Mouse (Mus musculus) kidney, embryonic 14.5 days (tissue): ENCODE data around the gene Mcm2. TPM values are rescaled to one million over a fixed set of nuclear protein-coding genes. Genes with fewer than 3 reads are reported as not detected.

Experiments
- ATAC-seq: fragments of 200-750 bp; cut with Nextera tagmentation; 2 replicates; pipeline ENCODE4 v1.8.0; 2017; ENCODE audit warnings: moderate number of reproducible peaks, mild to moderate bottlenecking, moderate TSS enrichment, moderate library complexity; ENCODE audit not compliant: low FRiP score, low TSS enrichment
- H3K27ac ChIP-seq: fragments of 300-500 bp; sonication (generic); 2 replicates; pipeline ENCODE4 v1.5.1; 2014; ENCODE audit warnings: low read depth, mild to moderate bottlenecking, low read length, moderate library complexity, mixed read lengths
- H3K27me3 ChIP-seq: fragments of 300-500 bp; sonication (generic); 2 replicates; pipeline ENCODE4 v1.6.1; 2014; ENCODE audit warnings: mild to moderate bottlenecking, low read length; ENCODE audit not compliant: control insufficient read depth, insufficient read depth
- H3K36me3 ChIP-seq: fragments of 300-500 bp; sonication (generic); 2 replicates; pipeline ENCODE4 v1.6.1; 2014; ENCODE audit warnings: low read length, mixed read lengths; ENCODE audit not compliant: control insufficient read depth, insufficient read depth
- H3K4me1 ChIP-seq: fragments of 300-500 bp; sonication (generic); 2 replicates; pipeline ENCODE4 v1.6.1; 2014; ENCODE audit warnings: low read length, mixed read lengths; ENCODE audit not compliant: control insufficient read depth, insufficient read depth
- H3K4me2 ChIP-seq: fragments of 300-500 bp; sonication (generic); replicated peaks from 2 replicates; pipeline ENCODE4 v1.6.1; 2014; ENCODE audit warnings: low read depth, mild to moderate bottlenecking, low read length
- H3K4me3 ChIP-seq: fragments of 300-500 bp; sonication (generic); 2 replicates; pipeline ENCODE4 v1.5.1; 2014; ENCODE audit warnings: mild to moderate bottlenecking, low read length
- H3K9ac ChIP-seq: fragments of 300-500 bp; sonication (generic); 2 replicates; pipeline ENCODE4 v1.6.1; 2014; ENCODE audit warnings: low read depth, mild to moderate bottlenecking, low read length, moderate library complexity
- H3K9me3 ChIP-seq: fragments of 300-500 bp; sonication (generic); 2 replicates; pipeline ENCODE4 v1.6.1; 2016; ENCODE audit warnings: low read length; ENCODE audit not compliant: control insufficient read depth
- WGBS: fragments of 180-500 bp; shearing (Covaris S2); extraction: QIAGEN DNeasy Blood & Tissue Kit; methylation state at CpG from one replicate; pipeline ENCODE4 v1.1.7; 2014; 5-methylcytosine and 5-hydroxymethylcytosine counted together
- polyA plus RNA-seq: library from polyadenylated mRNA; unstranded; fragments of >200 nt; fragmentation: Nextera tagmentation; extraction: Ambion mirVana; gene quantifications from 2 replicates; pipeline ENCODE4 v1.2.1, GENCODE M21; 2014

Mcm2 gene
- polyA plus RNA-seq, 1 experiment from 2014 or later, result 166 TPM

DNA sequence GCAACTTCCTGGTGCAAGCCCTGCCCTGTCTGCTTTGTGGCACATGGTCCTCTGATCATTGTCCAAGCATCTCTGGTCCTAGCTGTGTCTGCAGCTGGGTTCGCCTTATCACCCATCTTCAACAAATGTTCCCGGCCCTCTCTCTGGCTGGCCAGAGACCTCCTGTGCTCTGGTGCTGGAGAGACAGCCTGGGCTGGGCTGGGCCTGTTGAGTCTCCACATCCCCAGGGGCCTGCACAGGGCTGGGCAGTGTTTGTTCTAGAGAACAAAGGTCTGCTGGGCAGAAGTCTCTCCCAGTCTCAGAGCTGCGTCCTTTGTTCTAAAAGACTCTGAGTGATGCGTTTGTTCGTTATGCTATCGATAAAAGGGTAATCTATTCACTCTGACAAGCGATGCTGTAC lies 31.5 kb upstream of the Mcm2 start:
- H3K4me1 ChIP-seq, result peaks cover 18% of the 10 kb centered on the region
- 76% methylated on average over 7 of the region's 7 CpGs for WGBS

GRCm38 (mm10) chr6:88929451-88929850 lies 30.9 kb upstream of the Mcm2 start:
- no peak overlapping the region for H3K27ac ChIP-seq
- H3K9me3 ChIP-seq, result no peaks in the 10 kb centered on the region
- no peak overlapping the region for H3K4me2 ChIP-seq
- no peak overlapping the region for H3K4me3 ChIP-seq
- H3K9ac ChIP-seq, result no peak overlapping the region; the same call in 1 of the 2 replicates
- H3K4me1 ChIP-seq, result peaks cover 14% of the 10 kb centered on the region
- peaks cover 2% of the 10 kb centered on the region; the same call in 1 of the 2 replicates for H3K27me3 ChIP-seq
- 70% methylated on average over 6 of the region's 6 CpGs for WGBS
- H3K36me3 ChIP-seq, result no peaks in the 10 kb centered on the region
- ATAC-seq, result no peak

More for the DNA sequence above, 31.5 kb upstream of the Mcm2 start:
- no peak for ATAC-seq
- H3K27me3 ChIP-seq, result peaks cover 3% of the 10 kb centered on the region; the same call in 1 of the 2 replicates
- H3K36me3 ChIP-seq, result no peaks in the 10 kb centered on the region
- no peak overlapping the region for H3K4me3 ChIP-seq
- H3K27ac ChIP-seq, result no peak overlapping the region
- H3K9ac ChIP-seq, result no peak overlapping the region
- H3K4me2 ChIP-seq, result no peak overlapping the region
- no peaks in the 10 kb centered on the region for H3K9me3 ChIP-seq

DNA sequence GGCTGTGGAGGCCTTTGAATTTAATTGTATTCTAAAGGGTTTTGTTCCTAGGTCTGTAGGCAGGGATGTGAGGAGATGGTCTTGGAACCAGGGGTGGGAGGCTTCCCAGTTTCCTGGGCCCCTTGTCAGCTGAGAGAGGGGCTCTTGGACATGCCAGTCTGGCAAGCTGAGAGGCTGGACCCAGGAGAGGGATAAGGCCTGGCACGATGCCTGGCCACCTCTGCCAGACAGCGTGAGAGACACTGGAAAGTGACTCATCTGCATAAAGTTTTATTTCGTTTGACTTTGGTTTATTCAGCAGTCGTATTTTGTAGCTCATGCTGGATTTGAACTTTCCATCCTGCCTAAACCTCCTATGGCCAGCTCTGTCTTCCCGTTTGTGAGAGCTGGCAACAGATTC lies 30.0 kb upstream of the Mcm2 start:
- H3K27me3 ChIP-seq, result no peaks in the 10 kb centered on the region
- H3K9me3 ChIP-seq, result no peaks in the 10 kb centered on the region
- peaks cover 8% of the 10 kb centered on the region; the same call in 1 of the 2 replicates for H3K4me1 ChIP-seq
- no peaks in the 10 kb centered on the region for H3K36me3 ChIP-seq
- no peak overlapping the region for H3K4me2 ChIP-seq
- no peak overlapping the region for H3K9ac ChIP-seq
- no peak overlapping the region for H3K27ac ChIP-seq
- ATAC-seq, result no peak
- H3K4me3 ChIP-seq, result no peak overlapping the region
- WGBS, result 85% methylated on average over 5 of the region's 5 CpGs

- no peak overlapping the region for H3K27ac ChIP-seq
- no peak; the same call in 1 of the 2 replicates for ATAC-seq
- peaks cover 8% of the 10 kb centered on the region; the same call in 1 of the 2 replicates for H3K4me1 ChIP-seq
- no peak overlapping the region for H3K4me2 ChIP-seq
- H3K36me3 ChIP-seq, result no peaks in the 10 kb centered on the region
- no peak overlapping the region for H3K9ac ChIP-seq
- no peaks in the 10 kb centered on the region for H3K9me3 ChIP-seq
- no peaks in the 10 kb centered on the region for H3K27me3 ChIP-seq
- WGBS, result 84% methylated on average over 1 of the region's 1 CpGs
- no peak overlapping the region for H3K4me3 ChIP-seq
Observed at GRCm38 (mm10) chr6:88928026-88928425, 29.4 kb upstream of the Mcm2 start.

DNA sequence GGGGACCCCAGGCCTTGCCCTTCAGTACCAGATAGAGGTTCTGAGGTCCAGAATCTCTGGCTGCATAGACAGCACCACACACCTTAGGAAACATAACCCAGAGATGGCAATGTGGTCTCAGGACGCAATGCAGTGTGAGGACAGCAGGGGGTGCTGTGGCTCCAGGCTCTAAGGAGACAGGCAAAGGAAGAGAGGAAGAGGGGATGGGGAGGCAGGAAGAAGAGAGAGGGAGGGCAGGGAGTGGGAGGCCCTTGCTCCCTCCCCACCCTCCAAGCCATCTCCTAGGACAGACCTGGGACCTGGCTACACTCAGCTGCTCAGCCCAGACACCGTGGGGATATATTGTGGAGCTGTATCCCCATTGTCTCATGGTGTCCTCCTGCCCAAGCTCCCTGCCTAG lies 29.0 kb upstream of the Mcm2 start:
- Histone ChIP-seq H3K27me3 (no peaks in the 10 kb centered on the region), H3K4me3 (no peak overlapping the region), H3K9ac (no peak overlapping the region), H3K27ac (no peak overlapping the region), H3K4me2 (no peak overlapping the region), H3K36me3 (no peaks in the 10 kb centered on the region), H3K9me3 (no peaks in the 10 kb centered on the region), H3K4me1 (peaks cover 8% of the 10 kb centered on the region; the same call in 1 of the 2 replicates)
- 18% methylated on average over 2 of the region's 2 CpGs for WGBS
- peak; percentile 26; the same call in 1 of the 2 replicates for ATAC-seq

- Histone ChIP-seq H3K9ac (no peak overlapping the region), H3K4me2 (no peak overlapping the region), H3K4me1 (peaks cover 8% of the 10 kb centered on the region; the same call in 1 of the 2 replicates), H3K9me3 (no peaks in the 10 kb centered on the region), H3K27ac (no peak overlapping the region), H3K4me3 (no peak overlapping the region), H3K36me3 (no peaks in the 10 kb centered on the region), H3K27me3 (no peaks in the 10 kb centered on the region)
- no peak for ATAC-seq
- 35% methylated on average over 3 of the region's 3 CpGs for WGBS
Observed at GRCm38 (mm10) chr6:88926870-88927269, 28.3 kb upstream of the Mcm2 start.

GRCm38 (mm10) chr6:88925640-88926205 lies 27.1 kb upstream of the Mcm2 start:
- no peak overlapping the region for H3K4me3 ChIP-seq
- WGBS, result 9% methylated on average over 4 of the region's 4 CpGs
- H3K4me1 ChIP-seq, result peaks cover 8% of the 10 kb centered on the region; the same call in 1 of the 2 replicates
- H3K27ac ChIP-seq, result no peak overlapping the region
- no peaks in the 10 kb centered on the region for H3K9me3 ChIP-seq
- no peaks in the 10 kb centered on the region for H3K27me3 ChIP-seq
- ATAC-seq, result 0 out of 2 replicates have a peak, but pooled peaks have one; percentile 12
- H3K9ac ChIP-seq, result no peak overlapping the region
- no peak overlapping the region for H3K4me2 ChIP-seq
- no peaks in the 10 kb centered on the region for H3K36me3 ChIP-seq

- no peak overlapping the region for H3K4me2 ChIP-seq
- H3K27me3 ChIP-seq, result no peaks in the 10 kb centered on the region
- no peaks in the 10 kb centered on the region for H3K9me3 ChIP-seq
- no peak for ATAC-seq
- H3K27ac ChIP-seq, result peak overlapping the region; percentile 9; the same call in 1 of the 2 replicates
- H3K36me3 ChIP-seq, result no peaks in the 10 kb centered on the region
- H3K9ac ChIP-seq, result no peak overlapping the region
- peaks cover 8% of the 10 kb centered on the region; the same call in 1 of the 2 replicates for H3K4me1 ChIP-seq
- 14% methylated on average over 5 of the region's 5 CpGs for WGBS
- H3K4me3 ChIP-seq, result no peak overlapping the region
Observed at GRCm38 (mm10) chr6:88924502-88925275, 26.1 kb upstream of the Mcm2 start.

DNA sequence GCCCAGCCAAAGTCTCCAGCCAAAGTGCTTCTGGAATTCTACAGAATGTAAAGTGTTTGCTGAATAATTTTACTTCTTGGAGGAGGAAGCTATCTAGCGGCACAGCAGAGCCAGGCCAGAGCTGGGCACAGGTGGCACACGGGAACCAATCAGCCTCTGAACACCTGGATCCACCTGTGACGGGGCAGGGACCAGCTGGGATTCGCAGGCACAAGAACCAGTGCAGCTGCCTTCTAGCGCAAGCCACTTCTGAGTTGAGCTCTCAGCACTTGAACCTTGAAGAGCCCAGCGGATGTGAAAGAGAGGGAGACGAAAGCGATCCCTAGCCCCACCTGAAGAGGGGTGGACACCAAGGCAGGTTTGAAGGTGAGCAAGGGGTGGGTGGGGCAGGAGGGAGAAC lies 20.2 kb upstream of the Mcm2 start:
- WGBS, result 87% methylated on average over 8 of the region's 8 CpGs
- H3K4me3 ChIP-seq, result no peak overlapping the region
- no peaks in the 10 kb centered on the region for H3K4me1 ChIP-seq

More for the DNA sequence above, 20.2 kb upstream of the Mcm2 start:
- Histone ChIP-seq H3K27ac (no peak overlapping the region), H3K9ac (no peak overlapping the region), H3K4me2 (no peak overlapping the region), H3K36me3 (no peaks in the 10 kb centered on the region), H3K27me3 (no peaks in the 10 kb centered on the region), H3K9me3 (0 out of 2 replicates have a peak, but pooled peaks cover 3% of the 10 kb centered on the region)
- ATAC-seq, result no peak
